Mouse (Mus musculus): ENCODE data around the gene Bcas1.

DNA sequence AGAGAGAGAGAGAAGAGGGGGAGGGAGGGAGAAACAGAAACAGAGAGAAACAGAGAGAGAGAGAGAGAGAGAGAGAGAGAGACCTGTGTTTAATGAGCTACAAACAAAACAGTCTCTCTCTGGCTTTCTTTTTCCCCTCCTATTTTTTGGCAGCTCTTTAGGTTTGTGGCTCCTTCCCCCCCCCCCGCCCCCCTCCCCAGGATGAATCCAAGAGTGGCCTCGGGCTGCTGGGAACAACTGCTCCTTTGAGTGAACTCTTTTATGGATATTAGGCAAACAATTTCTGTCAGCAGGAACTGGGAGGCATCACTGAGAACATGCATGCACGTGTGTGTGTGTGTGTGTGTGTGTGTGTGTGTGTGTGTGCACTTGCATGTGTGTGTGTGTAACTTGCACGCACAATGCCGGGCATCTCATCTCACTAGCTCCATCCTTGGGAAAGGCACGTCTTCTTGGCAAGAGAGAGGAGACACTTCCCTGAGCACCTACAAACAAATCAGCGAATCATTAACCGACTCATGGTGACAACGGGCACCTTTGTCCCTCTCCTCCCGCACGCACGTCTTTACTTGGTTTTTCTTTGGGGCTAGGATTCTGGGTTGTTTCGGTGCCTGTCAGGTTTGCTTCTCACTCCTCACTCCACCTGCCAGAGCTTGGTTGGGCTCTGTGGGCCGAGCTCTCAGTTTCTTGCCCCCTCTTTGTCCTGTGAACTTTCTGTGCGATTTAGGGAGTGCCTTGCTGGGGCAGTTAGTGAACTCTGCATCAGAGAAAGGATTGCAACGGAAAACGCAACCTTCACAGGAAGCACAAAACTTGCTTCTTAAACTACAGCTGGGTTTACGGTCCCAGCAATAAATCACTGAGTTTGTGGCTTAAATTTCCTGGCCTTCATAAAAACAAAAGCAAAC, 82.9 kb downstream of the Bcas1 start:
- TF ChIP-seq CTCF (IDR thresholded peaks at IDR 0.05; ENCODE audit: borderline replicate concordance, insufficient read depth, low read length) (no peak), POLR2A (IDR thresholded peaks at IDR 0.05; ENCODE audit: low read depth, low read length) (no peak)
